Mouse (Mus musculus) spleen, adult 2 months (tissue): ENCODE results near the gene Mn1.

ENCODE experiments used
- CTCF ChIP-seq: fragments of 200-500 bp; IDR thresholded peaks from 2 replicates; pipeline ENCODE4 v1.5.1; 2011; ENCODE audit warnings: mild to moderate bottlenecking, inconsistent platforms; ENCODE audit not compliant: insufficient read depth, insufficient read length, insufficient replicate concordance; ENCODE audit errors: extremely low read depth
- POLR2A ChIP-seq: fragments of 200-500 bp; IDR thresholded peaks from 2 replicates; pipeline ENCODE4 v1.6.1; 2011; ENCODE audit warnings: low read depth, low read length, inconsistent platforms

DNA sequence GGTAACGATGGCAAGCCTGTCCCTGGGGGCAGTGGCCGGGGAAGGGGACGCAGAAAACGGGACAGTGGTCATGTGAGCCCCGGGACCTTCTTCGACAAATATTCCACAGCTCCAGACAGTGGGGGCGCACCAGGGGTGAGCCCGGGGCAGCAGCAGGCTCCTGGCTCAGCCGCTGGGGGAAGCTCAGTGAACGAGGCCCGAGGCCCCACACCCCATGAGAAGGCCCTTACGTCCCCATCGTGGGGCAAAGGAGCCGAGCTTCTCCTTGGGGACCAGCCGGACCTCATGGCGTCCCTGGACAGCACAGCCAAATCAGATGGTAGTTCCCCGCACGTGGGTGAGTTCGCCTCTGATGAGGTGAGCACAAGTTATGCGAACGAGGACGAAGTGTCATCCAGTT is 3.7 kb downstream of the Mn1 start:
- no peak for TF ChIP-seq CTCF
- no peak for TF ChIP-seq POLR2A
